Mouse (Mus musculus) hindbrain, embryonic 16.5 days (tissue): ENCODE results near the gene Sptb. TPM values are rescaled to one million over a fixed set of nuclear protein-coding genes. Genes with fewer than 3 reads are reported as not detected.

Experiments used
- ATAC-seq: fragments of 200-750 bp; cut with Nextera tagmentation; 2 replicates; pipeline ENCODE4 v1.8.0; 2017; ENCODE audit warnings: moderate TSS enrichment, moderate library complexity
- H3K27ac ChIP-seq: fragments of 300-500 bp; sonication (generic); 2 replicates; pipeline ENCODE4 v1.5.1; 2014; ENCODE audit warnings: low read depth, mild to moderate bottlenecking, control low read depth, low read length, moderate library complexity
- H3K27me3 ChIP-seq: fragments of 300-500 bp; sonication (generic); replicated peaks from 2 replicates; pipeline ENCODE4 v1.6.1; 2014; ENCODE audit warnings: low read length; ENCODE audit not compliant: control insufficient read depth, insufficient read depth
- H3K36me3 ChIP-seq: fragments of 300-500 bp; sonication (generic); 2 replicates; pipeline ENCODE4 v1.6.1; 2014; ENCODE audit warnings: mild to moderate bottlenecking, low read length, moderate library complexity, mixed read lengths; ENCODE audit not compliant: control insufficient read depth, insufficient read depth
- H3K4me1 ChIP-seq: fragments of 300-500 bp; sonication (generic); 2 replicates; pipeline ENCODE4 v1.6.1; 2014; ENCODE audit warnings: low read depth, low read length; ENCODE audit not compliant: control insufficient read depth, insufficient read depth
- H3K4me2 ChIP-seq: fragments of 300-500 bp; sonication (generic); 2 replicates; pipeline ENCODE4 v1.6.1; 2014; ENCODE audit warnings: mild to moderate bottlenecking, low read length, control low read depth, moderate library complexity
- H3K4me3 ChIP-seq: fragments of 300-500 bp; sonication (generic); 2 replicates; pipeline ENCODE4 v1.5.1; 2014; ENCODE audit warnings: mild to moderate bottlenecking, low read length, control low read depth, moderate library complexity
- H3K9ac ChIP-seq: fragments of 300-500 bp; sonication (generic); 2 replicates; pipeline ENCODE4 v1.6.1; 2014; ENCODE audit warnings: low read depth, mild to moderate bottlenecking, control low read depth, low read length, moderate library complexity
- H3K9me3 ChIP-seq: fragments of 300-500 bp; sonication (generic); 2 replicates; pipeline ENCODE4 v1.6.1; 2014; ENCODE audit warnings: mild to moderate bottlenecking, low read length, moderate library complexity; ENCODE audit not compliant: control insufficient read depth
- WGBS: fragments of 180-500 bp; shearing (Covaris S2); extraction: QIAGEN DNeasy Blood & Tissue Kit; methylation state at CpG from one replicate; pipeline ENCODE4 v1.1.7; 2014; 5-methylcytosine and 5-hydroxymethylcytosine counted together
- polyA plus RNA-seq: library from polyadenylated mRNA; unstranded; fragments of >200 nt; fragmentation: Nextera tagmentation; extraction: Ambion mirVana; gene quantifications from 2 replicates; pipeline ENCODE4 v1.2.1, GENCODE M21; 2015

The Sptb gene
- polyA plus RNA-seq, 1 experiment from 2014 or later, result 7.0 TPM

- Histone ChIP-seq H3K4me2 (no peak overlapping the region), H3K9me3 (no peaks in the 10 kb centered on the region), H3K36me3 (no peaks in the 10 kb centered on the region), H3K9ac (no peak overlapping the region), H3K4me3 (no peak overlapping the region), H3K27me3 (no peaks in the 10 kb centered on the region), H3K4me1 (peaks cover 7% of the 10 kb centered on the region), H3K27ac (no peak overlapping the region)
- 0 out of 2 replicates have a peak, but pooled peaks have one; percentile 9 for ATAC-seq
- WGBS, result 43% methylated on average over 1 of the region's 1 CpGs
These were observed 118.1 kb downstream of the Sptb start for GRCm38 (mm10) chr12:76592213-76592612.

- 76% methylated on average over 3 of the region's 3 CpGs for WGBS
- no peak overlapping the region for H3K4me3 ChIP-seq
- H3K27me3 ChIP-seq, result no peaks in the 10 kb centered on the region
- H3K27ac ChIP-seq, result no peak overlapping the region
- ATAC-seq, result no peak
- H3K9ac ChIP-seq, result no peak overlapping the region
- H3K9me3 ChIP-seq, result no peaks in the 10 kb centered on the region
- peaks cover 7% of the 10 kb centered on the region for H3K4me1 ChIP-seq
- H3K36me3 ChIP-seq, result no peaks in the 10 kb centered on the region
- no peak overlapping the region for H3K4me2 ChIP-seq
These were observed 119.3 kb downstream of the Sptb start for GRCm38 (mm10) chr12:76591037-76591436.

- 65% methylated on average over 6 of the region's 6 CpGs for WGBS
- no peak overlapping the region for H3K4me2 ChIP-seq
- H3K27ac ChIP-seq, result no peak overlapping the region
- no peaks in the 10 kb centered on the region for H3K9me3 ChIP-seq
- H3K36me3 ChIP-seq, result no peaks in the 10 kb centered on the region
- no peak overlapping the region for H3K4me3 ChIP-seq
- no peaks in the 10 kb centered on the region for H3K27me3 ChIP-seq
- ATAC-seq, result no peak
- peaks cover 7% of the 10 kb centered on the region for H3K4me1 ChIP-seq
- H3K9ac ChIP-seq, result no peak overlapping the region
These were observed 120.8 kb downstream of the Sptb start for GRCm38 (mm10) chr12:76589531-76589930.

GRCm38 (mm10) chr12:76587357-76587756, 123.0 kb downstream of the Sptb start:
- Histone ChIP-seq H3K4me1 (no peaks in the 10 kb centered on the region; the same call in 1 of the 2 replicates), H3K27me3 (no peaks in the 10 kb centered on the region), H3K4me3 (no peak overlapping the region), H3K4me2 (no peak overlapping the region), H3K9me3 (no peaks in the 10 kb centered on the region), H3K9ac (no peak overlapping the region), H3K36me3 (no peaks in the 10 kb centered on the region), H3K27ac (no peak overlapping the region)
- ATAC-seq, result no peak
- WGBS, result 73% methylated on average over 11 of the region's 11 CpGs

GRCm38 (mm10) chr12:76585028-76585427, 125.3 kb downstream of the Sptb start:
- H3K4me1 ChIP-seq, result no peaks in the 10 kb centered on the region; the same call in 1 of the 2 replicates
- no peaks in the 10 kb centered on the region for H3K27me3 ChIP-seq

DNA sequence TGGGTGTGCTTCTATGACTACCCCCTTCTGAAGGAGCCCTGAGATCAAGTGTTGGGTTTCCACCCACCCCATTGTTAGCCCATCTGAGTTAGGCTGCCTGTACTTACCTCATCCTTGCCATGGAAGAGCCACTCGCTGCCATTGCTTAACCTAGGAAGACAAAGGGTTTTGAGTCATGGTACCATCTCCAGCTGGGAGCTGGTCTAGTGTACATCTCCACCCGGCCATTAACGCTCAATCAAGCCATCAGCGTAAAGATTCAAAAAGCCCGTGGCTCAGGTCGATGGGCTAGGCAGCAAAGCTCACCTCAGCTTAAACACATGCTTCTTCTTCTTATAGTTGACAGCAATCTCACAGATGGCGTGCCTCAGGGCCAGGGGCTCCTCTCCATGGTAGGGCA, 126.9 kb downstream of the Sptb start:
- WGBS, result 93% methylated on average over 7 of the region's 7 CpGs
- H3K27ac ChIP-seq, result no peak overlapping the region

More at GRCm38 (mm10) chr12:76585028-76585427, 125.3 kb downstream of the Sptb start:
- no peak overlapping the region for H3K4me3 ChIP-seq
- no peak overlapping the region for H3K9ac ChIP-seq
- H3K36me3 ChIP-seq, result no peaks in the 10 kb centered on the region
- no peak overlapping the region for H3K27ac ChIP-seq
- no peak for ATAC-seq
- H3K4me2 ChIP-seq, result no peak overlapping the region
- no peaks in the 10 kb centered on the region for H3K9me3 ChIP-seq

GRCm38 (mm10) chr12:76582841-76583240, 127.5 kb downstream of the Sptb start:
- ATAC-seq, result peak; percentile 87
- H3K9me3 ChIP-seq, result no peaks in the 10 kb centered on the region
- no peaks in the 10 kb centered on the region; the same call in 1 of the 2 replicates for H3K4me1 ChIP-seq
- H3K27ac ChIP-seq, result no peak overlapping the region
- H3K4me3 ChIP-seq, result no peak overlapping the region
- H3K36me3 ChIP-seq, result no peaks in the 10 kb centered on the region
- no peak overlapping the region for H3K9ac ChIP-seq
- 25% methylated on average over 6 of the region's 6 CpGs for WGBS
- H3K27me3 ChIP-seq, result no peaks in the 10 kb centered on the region
- H3K4me2 ChIP-seq, result no peak overlapping the region

More for the DNA sequence above, 126.9 kb downstream of the Sptb start:
- ATAC-seq, result no peak
- H3K36me3 ChIP-seq, result no peaks in the 10 kb centered on the region
- H3K4me1 ChIP-seq, result no peaks in the 10 kb centered on the region; the same call in 1 of the 2 replicates
- H3K27me3 ChIP-seq, result no peaks in the 10 kb centered on the region
- H3K9ac ChIP-seq, result no peak overlapping the region
- H3K9me3 ChIP-seq, result no peaks in the 10 kb centered on the region
- no peak overlapping the region for H3K4me3 ChIP-seq
- H3K4me2 ChIP-seq, result no peak overlapping the region

DNA sequence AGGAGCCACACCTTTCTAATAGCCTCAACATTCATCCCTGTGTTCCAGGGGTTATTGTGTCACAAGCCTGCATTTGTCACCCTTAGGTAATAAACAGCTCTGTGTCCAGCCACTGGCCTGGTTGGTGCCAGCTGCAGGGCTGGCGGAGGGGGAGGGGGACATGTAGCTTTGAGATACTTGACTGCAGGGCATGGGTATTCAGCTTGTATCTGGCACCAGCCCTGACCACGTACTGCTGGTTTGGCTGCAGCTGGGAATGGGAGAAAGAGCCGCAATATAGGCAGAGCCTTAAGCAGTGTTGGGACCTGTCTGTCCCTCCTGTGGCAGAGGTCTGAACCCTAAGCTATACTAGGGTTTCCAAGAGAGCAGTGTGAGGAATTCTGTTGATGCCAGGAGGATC, 128.2 kb downstream of the Sptb start:
- ATAC-seq, result no peak
- Histone ChIP-seq H3K4me3 (no peak overlapping the region), H3K4me2 (no peak overlapping the region), H3K4me1 (no peaks in the 10 kb centered on the region; the same call in 1 of the 2 replicates), H3K27ac (no peak overlapping the region; the same call in 1 of the 2 replicates), H3K27me3 (no peaks in the 10 kb centered on the region), H3K9ac (no peak overlapping the region), H3K9me3 (no peaks in the 10 kb centered on the region), H3K36me3 (no peaks in the 10 kb centered on the region)
- 70% methylated on average over 3 of the region's 3 CpGs for WGBS

DNA sequence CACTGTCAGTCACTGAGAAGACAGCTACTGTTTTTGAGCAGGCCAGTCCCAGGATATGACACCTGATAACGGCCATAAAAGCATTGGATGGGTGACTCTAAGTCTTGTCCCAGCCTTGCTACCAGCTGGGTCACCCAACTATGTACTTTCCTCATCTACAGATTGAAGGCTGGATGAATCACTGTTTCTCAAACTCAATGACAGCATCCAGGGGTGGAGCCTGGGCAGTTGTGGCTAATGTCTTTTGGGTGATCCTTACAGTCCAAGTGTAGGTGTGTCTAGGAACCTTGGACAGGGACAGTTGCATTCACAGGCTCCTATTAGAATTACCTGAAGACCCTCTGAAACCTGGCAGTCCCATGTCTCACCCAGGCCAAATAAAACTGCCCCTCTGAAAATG, 130.5 kb downstream of the Sptb start:
- no peaks in the 10 kb centered on the region for H3K27me3 ChIP-seq
- H3K4me2 ChIP-seq, result no peak overlapping the region
- no peak overlapping the region for H3K9ac ChIP-seq
- H3K9me3 ChIP-seq, result no peaks in the 10 kb centered on the region
- 100% methylated on average over 1 of the region's 1 CpGs for WGBS
- no peak overlapping the region for H3K27ac ChIP-seq
- H3K36me3 ChIP-seq, result no peaks in the 10 kb centered on the region
- ATAC-seq, result no peak
- H3K4me1 ChIP-seq, result no peaks in the 10 kb centered on the region; the same call in 1 of the 2 replicates
- H3K4me3 ChIP-seq, result no peak overlapping the region

GRCm38 (mm10) chr12:76578465-76578864, 131.9 kb downstream of the Sptb start:
- Histone ChIP-seq H3K36me3 (no peaks in the 10 kb centered on the region), H3K9me3 (no peaks in the 10 kb centered on the region), H3K9ac (no peak overlapping the region), H3K27me3 (no peaks in the 10 kb centered on the region), H3K27ac (no peak overlapping the region), H3K4me1 (no peaks in the 10 kb centered on the region; the same call in 1 of the 2 replicates), H3K4me2 (no peak overlapping the region), H3K4me3 (no peak overlapping the region)
- no peak for ATAC-seq
- WGBS, result 91% methylated on average over 2 of the region's 2 CpGs
